9 mouse cellular contexts compared by ENCODE assay signal in genomic region chr7:43452609-43453008, GRCm38 (mm10). TPM values are rescaled to one million over a fixed set of nuclear protein-coding genes. Genes with fewer than 3 reads are reported as not detected.
DNase-seq lines count a peak whose midpoint lies in the region; ATAC-seq lines count a peak whose summit lies in the region.
"Had no signal": no experiment of that assay in that cellular context is flagged by ENCODE, and none has a peak within 500 bp of the region (broad histone marks: within the 10 kb centered on the region; RNA-seq: fewer than 3 reads in every experiment).

No protein-coding gene starts in this region.

- ATAC-seq in hematopoietic stem cell, adult 5-6 weeks (replicated peaks in 1 of 2; ENCODE audit: insufficient read depth in 1 of 2, low FRiP score in 2 of 2, low TSS enrichment in 1 of 2, low read depth in 1 of 2, poor library complexity in 2 of 2, severe bottlenecking in 2 of 2), result peak; percentile 90 to 92

- peak; percentile 18 for DNase-seq in embryo, embryonic 10 days (ENCODE audit: low spot score)
- DNase-seq in embryo, embryonic 10.5 days (ENCODE audit: low spot score), result no peak
- peak; percentile 21 for DNase-seq in retina, postnatal 1 day
- DNase-seq in retina, embryonic 14.5 days (ENCODE audit: low spot score), result no peak
- peak; percentile 41 for DNase-seq in thymus, postnatal 14 days
- DNase-seq in layer of hippocampus, adult 8-10 months (ENCODE audit: low spot score in 2 of 2), result no peak
- no peak for DNase-seq in urinary bladder, postnatal 25 days (ENCODE audit: low spot score)

RNA-seq across cellular contexts. Expression of gene Gm45233, which starts 8.7 kb away (rescaled TPM):
- 2.5 TPM in 1 of 2 replicates, not detected in the other for total RNA-seq in hematopoietic stem cell, adult 5-6 weeks (2017)
- 1 to 10 TPM in 2 of 4 experiments, under 1 TPM in 1, not detected in 1; 0.65 to 2.6 (median 1.7) TPM for total RNA-seq in layer of hippocampus, adult 8-10 months (2022)
- total RNA-seq: MEL had no signal

RNA-seq across cellular contexts. Expression of gene Etfb, which starts 8.7 kb away (rescaled TPM):
- 316 and 319 TPM in 2 replicates for total RNA-seq in hematopoietic stem cell, adult 5-6 weeks (2017)
- 10 to 100 TPM; 59.8 to 75.6 (median 69.4) TPM for total RNA-seq in layer of hippocampus, adult 8-10 months (2022)

RNA-seq across cellular contexts. Expression of gene Vsig10l, which starts 10.3 kb away (rescaled TPM):
- 5.0 and 5.1 TPM in 2 replicates for total RNA-seq in hematopoietic stem cell, adult 5-6 weeks (2017)
- total RNA-seq in layer of hippocampus, adult 8-10 months (2022), result 1 to 10 TPM; 2.3 to 4.5 (median 3.9) TPM

RNA-seq across cellular contexts. Expression of gene Cldnd2, which starts 12.0 kb away (rescaled TPM):
- not detected in 2 replicates for total RNA-seq in hematopoietic stem cell, adult 5-6 weeks (2017)
- total RNA-seq in layer of hippocampus, adult 8-10 months (2022), result not detected
- total RNA-seq: MEL had no signal

RNA-seq across cellular contexts. Expression of gene Nkg7, which starts 15.7 kb away (rescaled TPM):
- total RNA-seq in hematopoietic stem cell, adult 5-6 weeks (2017), result 94.2 and 115 TPM in 2 replicates
- under 1 TPM in 1 of 4 experiments, not detected in 3; 0.45 TPM for total RNA-seq in layer of hippocampus, adult 8-10 months (2022)
- total RNA-seq: MEL had no signal

Comparison
In these comparisons a context has a peak if more than half of its experiments do, and no peak if none do; other contexts are left out.
1. DNase-seq: peak in embryo, embryonic 10 days (single experiment), retina, postnatal 1 day (single experiment) and thymus, postnatal 14 days (single experiment); none in embryo, embryonic 10.5 days (single experiment), retina, embryonic 14.5 days (single experiment), layer of hippocampus, adult 8-10 months (0 of 2) and urinary bladder, postnatal 25 days (single experiment).